Mouse (Mus musculus) left cerebral cortex, adult 8-10 months (tissue): ENCODE measurements at regions not wholly inside any gene's neighbourhood (a gene's known extent, or its start where the extent isn't known, plus 50 kb on each side); places are given as distances from the start of the nearest gene placed in this dataset.

Source experiments
- DNase-seq, 2 experiments: peaks; one replicate each; pipeline ENCODE4 v3.0.0; 2022; ENCODE audit warnings: low spot score in 2 of 2

GRCm38 (mm10) chr13:97523523-97524412 lies 236.7 kb downstream of the Gm10260 start:
- DNase-seq, result no peak

- DNase-seq, result no peak
These were observed 239.4 kb downstream of the Gm10260 start for GRCm38 (mm10) chr13:97520988-97521547.

GRCm38 (mm10) chr13:97516731-97517130 lies 243.7 kb downstream of the Gm10260 start:
- no peak for DNase-seq

- DNase-seq, result no peak
These were observed 245.9 kb downstream of the Gm10260 start for GRCm38 (mm10) chr13:97514421-97515066.

GRCm38 (mm10) chr13:97512521-97512920 lies 247.9 kb downstream of the Gm10260 start:
- DNase-seq, result no peak

- DNase-seq, result no peak
These were observed 249.8 kb downstream of the Gm10260 start for GRCm38 (mm10) chr13:97510431-97511261.

GRCm38 (mm10) chr13:97504949-97505348 lies 255.5 kb downstream of the Gm10260 start:
- DNase-seq, result no peak

GRCm38 (mm10) chr13:97503955-97504739 lies 256.3 kb downstream of the Gm10260 start:
- DNase-seq, result no peak

GRCm38 (mm10) chr13:97503391-97503790 lies 257.0 kb downstream of the Gm10260 start:
- peak in 1 of 2 experiments; percentile 43 for DNase-seq

- no peak for DNase-seq
These were observed 259.2 kb downstream of the Enc1 start for GRCm38 (mm10) chr13:97500155-97500554.

GRCm38 (mm10) chr13:97498981-97499380 lies 258.1 kb downstream of the Enc1 start:
- no peak for DNase-seq

GRCm38 (mm10) chr13:97497928-97498327 lies 257.0 kb downstream of the Enc1 start:
- DNase-seq, result no peak

- DNase-seq, result no peak
These were observed 253.9 kb downstream of the Enc1 start for GRCm38 (mm10) chr13:97494770-97495169.

- no peak for DNase-seq
These were observed 252.9 kb downstream of the Enc1 start for GRCm38 (mm10) chr13:97493836-97494235.

GRCm38 (mm10) chr13:97492958-97493735 lies 252.2 kb downstream of the Enc1 start:
- no peak for DNase-seq

- peak; percentile 42 to 89 for DNase-seq
These were observed 251.3 kb downstream of the Enc1 start for GRCm38 (mm10) chr13:97491865-97492847.

GRCm38 (mm10) chr13:97490131-97490530 lies 249.2 kb downstream of the Enc1 start:
- no peak for DNase-seq

- no peak for DNase-seq
These were observed 248.8 kb downstream of the Enc1 start for GRCm38 (mm10) chr13:97489721-97490120.

- DNase-seq, result no peak
These were observed 248.1 kb downstream of the Enc1 start for GRCm38 (mm10) chr13:97489029-97489428.
